Mouse (Mus musculus): ENCODE measurements around the gene Gm20388. TPM values are rescaled to one million over a fixed set of nuclear protein-coding genes. Genes with fewer than 3 reads are reported as not detected.

Gm20388 gene
- polyA plus RNA-seq, 1 experiment from 2014 or later: not detected

DNA sequence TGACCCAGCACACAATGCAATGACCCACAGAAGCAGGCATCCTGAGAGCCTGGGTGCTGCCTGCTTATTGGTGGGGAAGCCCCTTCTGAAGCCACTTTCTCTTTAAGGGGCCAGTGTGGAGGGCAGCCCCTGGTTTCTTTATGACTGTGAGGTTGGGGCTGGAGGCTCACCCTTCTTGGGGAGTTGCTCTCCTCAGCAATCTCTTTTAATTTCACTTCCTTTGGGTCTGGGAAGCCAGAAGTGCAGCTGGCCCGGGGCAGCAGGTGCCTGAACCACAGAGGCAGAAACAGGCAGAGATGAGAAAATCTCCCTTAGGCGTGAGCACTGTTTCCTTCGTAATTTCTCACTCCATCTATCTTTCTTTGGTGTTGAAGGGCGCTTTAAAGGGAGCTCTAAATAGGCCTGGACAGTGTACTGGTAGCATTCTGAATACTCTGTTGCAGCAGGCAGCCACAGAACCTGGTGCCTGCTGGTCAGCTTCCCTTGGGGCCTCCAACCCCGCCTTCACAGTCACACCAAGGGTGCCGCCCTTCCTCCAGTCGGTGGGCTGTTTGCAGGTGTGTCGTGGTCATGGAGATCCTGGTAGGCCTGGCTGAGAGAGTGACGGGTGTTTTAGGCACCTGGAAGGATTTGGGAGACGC lies 2791.8 kb downstream of the Gm20388 start:
- Histone ChIP-seq H3K4me1 (ENCODE audit: control insufficient read depth in 2 of 2, insufficient read depth in 2 of 2, low read length in 2 of 2) (peaks cover 14% of the 10 kb centered on the region in 2 experiments; a peak in 3 of 4 replicates), H3K27me3 (ENCODE audit: control insufficient read depth, insufficient read depth, low read length) (0 out of 2 replicates have a peak, but pooled peaks cover 3% of the 10 kb centered on the region), H3K4me2 (ENCODE audit: low read length) (no peak overlapping the region), H3K9me3 (ENCODE audit: control insufficient read depth, low read length) (no peaks in the 10 kb centered on the region), H3K4me3 (ENCODE audit: control insufficient read depth in 1 of 2, insufficient read depth in 1 of 2, low read depth in 1 of 2, low read length in 2 of 2) (no peak overlapping the region), H3K9ac (ENCODE audit: low read length) (no peak overlapping the region), H3K36me3 (ENCODE audit: control insufficient read depth, insufficient read depth, low read length) (no peaks in the 10 kb centered on the region), H3K27ac (replicated peaks in 1 of 2; ENCODE audit: control insufficient read depth in 1 of 2, insufficient read depth in 1 of 2, low read depth in 2 of 2, low read length in 2 of 2) (no peak overlapping the region)
- ATAC-seq (ENCODE audit: insufficient number of reproducible peaks, insufficient read depth, low FRiP score, low read depth): no peak
- 47% methylated on average over 10 of the region's 10 CpGs for WGBS

DNA sequence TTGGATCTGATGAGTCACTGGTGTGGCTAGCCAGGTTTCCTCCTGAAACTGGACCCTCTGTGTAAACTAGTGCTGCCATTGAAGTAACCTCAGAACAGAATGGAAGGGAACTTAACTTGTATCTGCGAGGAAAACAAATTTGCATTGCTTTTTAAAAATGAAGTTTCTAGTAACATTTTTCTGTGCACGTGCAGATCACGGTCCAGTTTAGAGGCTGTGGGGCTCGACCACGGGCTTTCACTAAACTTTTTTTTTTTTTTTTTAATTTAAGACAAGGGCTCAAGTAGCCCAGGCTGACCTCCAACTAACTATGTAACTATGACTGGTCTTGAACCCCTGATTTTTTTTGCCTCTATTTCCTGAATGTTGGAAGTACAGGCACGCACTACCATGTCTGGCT lies 2792.3 kb downstream of the Gm20388 start:
- 82% methylated on average over 6 of the region's 6 CpGs for WGBS

DNA sequence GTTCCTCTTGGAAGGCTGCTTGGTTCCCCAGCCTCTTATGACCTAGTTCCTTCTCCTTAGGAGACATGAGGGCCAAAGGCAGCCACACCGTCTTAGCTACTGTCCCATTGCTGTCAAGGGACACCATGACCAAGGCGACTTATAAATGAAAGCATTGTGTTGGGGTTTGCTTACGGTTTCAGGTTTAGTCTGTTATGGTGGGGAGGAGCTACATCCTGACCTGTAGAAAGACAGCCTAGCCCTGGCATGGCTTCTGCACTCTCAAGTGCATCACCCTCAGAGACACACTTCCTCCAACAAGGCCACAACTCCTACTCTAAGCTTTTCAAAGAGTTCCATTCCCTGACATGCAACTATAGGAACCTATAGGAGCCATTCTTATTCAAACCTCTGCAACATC lies 2794.0 kb downstream of the Gm20388 start:
- Histone ChIP-seq H3K4me3 (ENCODE audit: control insufficient read depth in 1 of 2, insufficient read depth in 1 of 2, low read depth in 1 of 2, low read length in 2 of 2) (no peak overlapping the region), H3K9me3 (ENCODE audit: control insufficient read depth, low read length) (no peaks in the 10 kb centered on the region), H3K9ac (ENCODE audit: low read length) (no peak overlapping the region), H3K27ac (replicated peaks in 1 of 2; ENCODE audit: control insufficient read depth in 1 of 2, insufficient read depth in 1 of 2, low read depth in 2 of 2, low read length in 2 of 2) (no peak overlapping the region), H3K36me3 (ENCODE audit: control insufficient read depth, insufficient read depth, low read length) (no peaks in the 10 kb centered on the region), H3K4me1 (ENCODE audit: control insufficient read depth in 2 of 2, insufficient read depth in 2 of 2, low read length in 2 of 2) (peaks cover 10 to 14% of the 10 kb centered on the region in 2 experiments; a peak in 2 of 4 replicates), H3K27me3 (ENCODE audit: control insufficient read depth, insufficient read depth, low read length) (0 out of 2 replicates have a peak, but pooled peaks cover 3% of the 10 kb centered on the region), H3K4me2 (ENCODE audit: low read length) (no peak overlapping the region)
- ATAC-seq (ENCODE audit: insufficient number of reproducible peaks, insufficient read depth, low FRiP score, low read depth): no peak
- WGBS: 82% methylated on average over 3 of the region's 3 CpGs

More for the DNA sequence above, 2792.3 kb downstream of the Gm20388 start:
- Histone ChIP-seq H3K4me2 (ENCODE audit: low read length) (no peak overlapping the region), H3K27me3 (ENCODE audit: control insufficient read depth, insufficient read depth, low read length) (0 out of 2 replicates have a peak, but pooled peaks cover 3% of the 10 kb centered on the region), H3K4me3 (ENCODE audit: control insufficient read depth in 1 of 2, insufficient read depth in 1 of 2, low read depth in 1 of 2, low read length in 2 of 2) (no peak overlapping the region), H3K4me1 (ENCODE audit: control insufficient read depth in 2 of 2, insufficient read depth in 2 of 2, low read length in 2 of 2) (peaks cover 14% of the 10 kb centered on the region in 2 experiments; a peak in 3 of 4 replicates), H3K9me3 (ENCODE audit: control insufficient read depth, low read length) (no peaks in the 10 kb centered on the region), H3K9ac (ENCODE audit: low read length) (no peak overlapping the region), H3K36me3 (ENCODE audit: control insufficient read depth, insufficient read depth, low read length) (no peaks in the 10 kb centered on the region), H3K27ac (replicated peaks in 1 of 2; ENCODE audit: control insufficient read depth in 1 of 2, insufficient read depth in 1 of 2, low read depth in 2 of 2, low read length in 2 of 2) (no peak overlapping the region)
- ATAC-seq (ENCODE audit: insufficient number of reproducible peaks, insufficient read depth, low FRiP score, low read depth): no peak

DNA sequence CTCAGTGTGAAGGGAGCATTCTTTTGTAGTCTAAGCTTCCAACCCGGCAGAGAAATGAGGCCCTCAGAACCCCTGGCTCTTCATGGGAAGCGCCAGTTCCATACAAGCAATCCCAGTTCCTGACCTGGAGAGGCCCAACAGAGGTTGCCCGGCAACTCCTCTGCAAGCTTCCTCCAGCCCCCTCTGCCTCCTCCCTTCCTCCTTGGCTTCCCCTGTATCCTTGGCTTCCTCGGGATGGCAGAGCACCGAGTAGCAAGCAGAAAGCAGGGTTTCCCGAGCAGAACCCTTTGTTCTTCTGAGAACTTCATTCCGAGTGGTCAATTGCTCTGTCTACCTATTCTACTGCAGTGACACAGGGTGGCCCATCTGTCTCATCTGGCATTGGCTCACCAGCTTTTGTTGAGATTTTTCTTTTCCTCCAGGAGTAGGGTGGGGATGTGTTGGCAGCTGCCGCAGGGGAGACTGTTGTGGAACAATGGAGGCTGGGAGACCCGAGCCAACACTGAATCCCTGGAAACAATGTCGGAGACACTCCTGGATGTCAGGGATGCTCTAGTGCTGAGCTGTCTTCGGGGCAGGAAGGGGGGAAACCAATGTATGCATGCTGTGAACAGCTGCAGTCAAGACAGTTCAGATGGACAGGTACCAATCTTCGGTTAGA lies 2795.4 kb downstream of the Gm20388 start:
- WGBS: 48% methylated on average over 12 of the region's 12 CpGs
- no peak overlapping the region for H3K4me2 ChIP-seq (ENCODE audit: low read length)
- 0 out of 2 replicates have a peak, but pooled peaks cover 3% of the 10 kb centered on the region for H3K27me3 ChIP-seq (ENCODE audit: control insufficient read depth, insufficient read depth, low read length)
- H3K9ac ChIP-seq (ENCODE audit: low read length): no peak overlapping the region
- ATAC-seq (ENCODE audit: insufficient number of reproducible peaks, insufficient read depth, low FRiP score, low read depth): no peak
- no peaks in the 10 kb centered on the region for H3K36me3 ChIP-seq (ENCODE audit: control insufficient read depth, insufficient read depth, low read length)
- no peaks in the 10 kb centered on the region for H3K9me3 ChIP-seq (ENCODE audit: control insufficient read depth, low read length)
- no peak overlapping the region for H3K4me3 ChIP-seq (ENCODE audit: control insufficient read depth in 1 of 2, insufficient read depth in 1 of 2, low read depth in 1 of 2, low read length in 2 of 2)
- H3K27ac ChIP-seq (replicated peaks in 1 of 2; ENCODE audit: control insufficient read depth in 1 of 2, insufficient read depth in 1 of 2, low read depth in 2 of 2, low read length in 2 of 2): no peak overlapping the region
- H3K4me1 ChIP-seq (ENCODE audit: control insufficient read depth in 2 of 2, insufficient read depth in 2 of 2, low read length in 2 of 2): peaks cover 5 to 6% of the 10 kb centered on the region in 2 experiments; a peak in 2 of 4 replicates

DNA sequence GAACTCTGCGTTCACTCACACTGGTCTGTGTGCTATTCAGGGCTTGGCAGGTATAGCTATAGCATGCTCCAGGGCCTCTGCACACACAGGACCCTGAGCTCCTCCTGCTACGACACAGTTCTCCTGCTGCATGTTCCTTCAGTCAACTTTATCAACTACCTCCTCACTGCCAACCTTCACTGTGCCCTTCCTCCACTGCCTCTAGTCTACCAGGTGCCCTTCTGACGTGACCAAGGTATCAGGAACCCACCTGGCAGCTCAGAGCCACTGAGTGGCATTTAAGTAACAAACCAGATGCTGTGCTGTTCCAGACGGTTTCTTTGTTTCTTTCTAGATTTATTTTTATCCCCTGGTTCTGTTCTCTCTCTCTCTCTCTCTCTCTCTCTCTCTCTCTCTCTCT lies 2796.5 kb downstream of the Gm20388 start:
- no peak overlapping the region for H3K4me2 ChIP-seq (ENCODE audit: low read length)
- H3K9ac ChIP-seq (ENCODE audit: low read length): no peak overlapping the region
- H3K9me3 ChIP-seq (ENCODE audit: control insufficient read depth, low read length): no peaks in the 10 kb centered on the region
- no peak for ATAC-seq (ENCODE audit: insufficient number of reproducible peaks, insufficient read depth, low FRiP score, low read depth)
- H3K36me3 ChIP-seq (ENCODE audit: control insufficient read depth, insufficient read depth, low read length): no peaks in the 10 kb centered on the region
- peaks cover 7% of the 10 kb centered on the region; the same call in 1 of the 2 replicates for H3K27me3 ChIP-seq (ENCODE audit: control insufficient read depth, insufficient read depth, low read length)
- peaks cover 6% of the 10 kb centered on the region in 2 experiments; a peak in 3 of 4 replicates for H3K4me1 ChIP-seq (ENCODE audit: control insufficient read depth in 2 of 2, insufficient read depth in 2 of 2, low read length in 2 of 2)
- no peak overlapping the region for H3K27ac ChIP-seq (replicated peaks in 1 of 2; ENCODE audit: control insufficient read depth in 1 of 2, insufficient read depth in 1 of 2, low read depth in 2 of 2, low read length in 2 of 2)
- H3K4me3 ChIP-seq (ENCODE audit: control insufficient read depth in 1 of 2, insufficient read depth in 1 of 2, low read depth in 1 of 2, low read length in 2 of 2): no peak overlapping the region
- WGBS: 50% methylated on average over 4 of the region's 4 CpGs

DNA sequence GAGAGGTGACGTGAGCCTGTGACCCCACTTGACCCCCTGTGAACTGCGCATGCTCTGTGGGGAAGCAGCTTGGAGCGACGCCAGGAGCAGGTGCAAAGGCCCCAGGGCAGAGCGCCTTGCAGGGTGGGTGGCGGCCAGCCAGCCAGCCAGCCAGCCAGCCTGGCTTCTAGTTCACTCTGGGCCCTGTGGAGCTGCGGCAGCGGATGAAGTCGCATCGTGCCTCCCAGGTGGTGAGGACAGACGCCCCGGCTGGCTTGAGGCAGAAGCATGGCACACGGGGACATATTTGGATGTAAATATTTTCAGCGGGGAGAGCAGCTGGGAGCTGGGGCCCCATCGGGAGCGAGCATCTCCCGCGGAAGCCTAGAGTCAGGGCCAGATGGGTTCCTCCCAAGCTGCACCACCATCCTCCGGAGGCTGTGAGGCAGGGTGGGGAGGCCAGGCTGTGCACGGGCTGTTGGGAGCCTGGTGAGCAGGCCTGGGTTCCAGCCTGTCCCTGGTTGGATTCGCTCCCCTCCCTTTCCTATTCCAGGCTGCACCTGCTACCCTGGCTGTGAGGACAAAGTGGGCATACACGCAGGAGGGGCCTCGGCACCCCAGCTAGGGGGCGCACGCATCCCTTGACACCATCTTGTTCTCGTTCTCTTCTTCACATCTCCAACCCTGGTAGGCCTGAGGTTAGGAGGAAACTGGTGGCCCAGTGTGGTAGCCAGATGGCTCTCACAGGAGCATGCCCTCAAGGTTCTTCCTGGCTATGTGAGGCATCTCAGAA lies 2798.9 kb downstream of the Gm20388 start:
- no peak overlapping the region for H3K27ac ChIP-seq (replicated peaks in 1 of 2; ENCODE audit: control insufficient read depth in 1 of 2, insufficient read depth in 1 of 2, low read depth in 2 of 2, low read length in 2 of 2)
- WGBS: 55% methylated on average over 26 of the region's 26 CpGs
- no peaks in the 10 kb centered on the region for H3K36me3 ChIP-seq (ENCODE audit: control insufficient read depth, insufficient read depth, low read length)
- no peak overlapping the region for H3K4me3 ChIP-seq (ENCODE audit: control insufficient read depth in 1 of 2, insufficient read depth in 1 of 2, low read depth in 1 of 2, low read length in 2 of 2)
- H3K9me3 ChIP-seq (ENCODE audit: control insufficient read depth, low read length): no peaks in the 10 kb centered on the region
- H3K27me3 ChIP-seq (ENCODE audit: control insufficient read depth, insufficient read depth, low read length): peaks cover 10% of the 10 kb centered on the region
- H3K4me1 ChIP-seq (ENCODE audit: control insufficient read depth in 2 of 2, insufficient read depth in 2 of 2, low read length in 2 of 2): peaks cover 6 to 9% of the 10 kb centered on the region in 2 experiments; a peak in 3 of 4 replicates
- ATAC-seq (ENCODE audit: insufficient number of reproducible peaks, insufficient read depth, low FRiP score, low read depth): no peak
- no peak overlapping the region for H3K9ac ChIP-seq (ENCODE audit: low read length)
- H3K4me2 ChIP-seq (ENCODE audit: low read length): no peak overlapping the region

DNA sequence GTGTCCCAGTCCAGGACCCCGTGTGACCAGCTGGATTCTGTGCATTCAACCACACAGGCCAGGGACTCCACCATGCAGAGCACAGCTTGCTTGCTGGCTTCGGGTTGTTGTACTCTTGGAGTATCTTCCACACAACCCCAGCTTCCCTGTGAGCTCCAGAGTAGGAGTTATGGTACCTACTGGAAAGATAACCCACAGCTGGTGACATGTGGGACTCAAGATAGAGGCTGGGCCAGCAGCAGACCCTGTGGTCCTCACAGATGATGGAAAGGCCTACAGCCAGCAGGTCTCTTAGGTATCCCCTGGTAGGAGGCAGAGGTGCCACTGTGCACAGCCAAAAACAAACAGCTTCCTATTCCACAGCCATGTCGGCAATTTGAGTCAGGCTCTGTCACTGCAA lies 2800.8 kb downstream of the Gm20388 start:
- Histone ChIP-seq H3K27ac (replicated peaks in 1 of 2; ENCODE audit: control insufficient read depth in 1 of 2, insufficient read depth in 1 of 2, low read depth in 2 of 2, low read length in 2 of 2) (peak overlapping the region; percentile 4 to 62; a peak in 2 of 4 replicates), H3K9ac (ENCODE audit: low read length) (no peak overlapping the region)
- 64% methylated on average over 3 of the region's 3 CpGs for WGBS

More for the DNA sequence above, 2800.8 kb downstream of the Gm20388 start:
- Histone ChIP-seq H3K4me1 (ENCODE audit: control insufficient read depth in 2 of 2, insufficient read depth in 2 of 2, low read length in 2 of 2) (peaks cover 0 to 4% of the 10 kb centered on the region in 2 experiments; a peak in 2 of 4 replicates), H3K36me3 (ENCODE audit: control insufficient read depth, insufficient read depth, low read length) (no peaks in the 10 kb centered on the region), H3K4me3 (ENCODE audit: control insufficient read depth in 1 of 2, insufficient read depth in 1 of 2, low read depth in 1 of 2, low read length in 2 of 2) (no peak overlapping the region), H3K27me3 (ENCODE audit: control insufficient read depth, insufficient read depth, low read length) (peaks cover 13% of the 10 kb centered on the region), H3K9me3 (ENCODE audit: control insufficient read depth, low read length) (no peaks in the 10 kb centered on the region), H3K4me2 (ENCODE audit: low read length) (no peak overlapping the region)
- ATAC-seq (ENCODE audit: insufficient number of reproducible peaks, insufficient read depth, low FRiP score, low read depth): no peak

Measured in heart, embryonic 14.5 days (tissue).